15 mouse cellular contexts compared by ENCODE assay signal in the genomic region with DNA sequence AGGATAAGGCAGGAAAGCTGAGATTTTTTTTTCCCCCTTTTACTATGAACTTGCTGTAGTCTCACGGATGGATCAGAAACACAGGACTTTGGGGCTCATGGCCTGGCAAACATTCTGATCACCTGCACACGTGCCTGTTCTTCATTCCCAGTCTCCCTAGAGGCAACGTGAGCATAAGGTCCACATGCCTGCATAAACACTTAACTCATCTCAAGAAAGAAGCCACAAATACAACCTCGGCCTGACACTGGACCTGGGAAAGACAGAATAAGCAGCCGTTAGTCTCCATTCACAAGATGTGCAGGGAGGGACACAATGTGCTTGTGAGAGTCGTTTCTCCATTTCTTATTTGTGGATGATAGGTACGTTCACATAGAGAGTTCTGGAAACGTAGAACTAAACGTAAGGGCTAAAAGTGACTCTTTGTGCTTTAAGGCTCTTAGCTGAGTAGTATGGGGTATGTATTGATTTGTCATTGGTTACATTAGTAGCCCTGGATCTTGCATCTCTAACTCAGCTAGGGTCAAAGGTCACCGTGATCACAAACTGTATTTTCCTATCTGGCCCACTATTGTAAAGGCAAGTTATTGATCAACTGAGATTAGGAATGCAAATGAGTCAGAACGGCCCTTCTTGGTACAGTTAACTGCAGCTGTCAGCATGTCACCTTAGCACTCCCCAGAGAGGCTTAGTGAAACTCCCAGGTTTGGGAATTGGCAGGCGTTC.
"Had no signal": no experiment of that assay in that cellular context is flagged by ENCODE, and none has a peak within 500 bp of the region (broad histone marks: within the 10 kb centered on the region; RNA-seq: fewer than 3 reads in every experiment).

No protein-coding gene starts in this region.

- H3K4me1 ChIP-seq: hindbrain, embryonic 15.5 days; liver, embryonic 12.5 days; midbrain, embryonic 10.5 days; midbrain, embryonic 15.5 days; neural tube, embryonic 13.5 days; stomach, embryonic 15.5 days had no signal

- H3K4me2 ChIP-seq: hindbrain, embryonic 15.5 days; liver, embryonic 12.5 days; lung, embryonic 14.5 days; midbrain, embryonic 15.5 days; neural tube, embryonic 13.5 days; stomach, embryonic 15.5 days had no signal

- ATAC-seq: liver, embryonic 12.5 days; midbrain, embryonic 15.5 days had no signal

- H3K27me3 ChIP-seq: hindbrain, embryonic 15.5 days; liver, embryonic 12.5 days; midbrain, embryonic 15.5 days; neural tube, embryonic 13.5 days; stomach, embryonic 15.5 days had no signal

- H3K9ac ChIP-seq: hindbrain, embryonic 15.5 days; liver, embryonic 12.5 days; lung, embryonic 14.5 days; midbrain, embryonic 15.5 days; neural tube, embryonic 13.5 days; stomach, embryonic 15.5 days had no signal

- DNase-seq: kidney, adult 18-20 months; kidney, postnatal 4 days; lung, embryonic 14.5 days; lung, postnatal 10 days; lung, postnatal 4 days; right cerebral cortex, postnatal 4 days; thymus, adult 2 months; thymus, postnatal 25 days had no signal

- H3K4me3 ChIP-seq: hindbrain, embryonic 15.5 days; layer of hippocampus, adult 2 months; liver, embryonic 12.5 days; midbrain, embryonic 10.5 days; midbrain, embryonic 15.5 days; neural tube, embryonic 13.5 days; stomach, embryonic 15.5 days had no signal

- H3K36me3 ChIP-seq: hindbrain, embryonic 15.5 days; liver, embryonic 12.5 days; midbrain, embryonic 10.5 days; midbrain, embryonic 15.5 days; neural tube, embryonic 13.5 days; stomach, embryonic 15.5 days had no signal

- H3K9me3 ChIP-seq: hindbrain, embryonic 15.5 days; liver, embryonic 12.5 days; midbrain, embryonic 10.5 days; midbrain, embryonic 15.5 days; neural tube, embryonic 13.5 days; stomach, embryonic 15.5 days had no signal

- H3K27ac ChIP-seq: hindbrain, embryonic 15.5 days; layer of hippocampus, adult 2 months; liver, embryonic 12.5 days; midbrain, embryonic 10.5 days; midbrain, embryonic 15.5 days; neural tube, embryonic 13.5 days; stomach, embryonic 15.5 days had no signal
